In genomic region chr9:45963577-45963976, GRCm38 (mm10) we compare ENCODE assay signal across 24 mouse cellular contexts. TPM values are rescaled to one million over a fixed set of nuclear protein-coding genes. Genes with fewer than 3 reads are reported as not detected.
DNase-seq lines count a peak whose midpoint lies in the region; ATAC-seq and TF ChIP-seq lines count a peak whose summit lies in the region.
"Had no signal": no experiment of that assay in that cellular context is flagged by ENCODE, and none has a peak within 500 bp of the region (broad histone marks: within the 10 kb centered on the region; RNA-seq: fewer than 3 reads in every experiment).

No protein-coding gene starts in this region.

- intact Hi-C loops in gastrocnemius, adult 2 months (cut with DNase I), result no loop called here

- peak overlapping the region; percentile 58 for H3K27ac ChIP-seq in gastrocnemius, adult 2 months
- no peak overlapping the region for H3K27ac ChIP-seq in intestine, embryonic 16.5 days (ENCODE audit: low read length)
- H3K27ac ChIP-seq in intestine, embryonic 15.5 days, result no peak overlapping the region
- peak overlapping the region; percentile 42; the same call in 1 of the 2 replicates for H3K27ac ChIP-seq in intestine, postnatal 0 days (ENCODE audit: low read depth, low read length)
- no peak overlapping the region for H3K27ac ChIP-seq in hindbrain, embryonic 11.5 days (ENCODE audit: low read depth, low read length)
- H3K27ac ChIP-seq: embryonic facial prominence, embryonic 12.5 days; embryonic facial prominence, embryonic 15.5 days; forebrain, embryonic 10.5 days; forebrain, embryonic 12.5 days had no signal

- DNase-seq in adrenal gland, postnatal 14 days, result peak; percentile 49
- no peak for DNase-seq in adrenal gland, adult 8-10 months
- no peak for DNase-seq in gastrocnemius, adult 2 months
- DNase-seq in gastrocnemius, adult 18-20 months (ENCODE audit: low spot score), result no peak
- no peak for DNase-seq in hindbrain, embryonic 11.5 days (ENCODE audit: low spot score)
- DNase-seq: adrenal gland, postnatal 10 days; cerebellum, adult 11 months; cerebellum, adult 18-20 months; cerebellum, adult 8-10 months; cerebellum, adult 9-11 months; cerebellum, postnatal 14 days; cerebellum, postnatal 36 days; embryo, embryonic 11 days had no signal

- WGBS in intestine, embryonic 16.5 days, result 90% methylated on average over 6 of the region's 6 CpGs
- 88% methylated on average over 6 of the region's 6 CpGs for WGBS in intestine, embryonic 15.5 days
- WGBS in intestine, postnatal 0 days, result 65% methylated on average over 6 of the region's 6 CpGs
- 94% methylated on average over 6 of the region's 6 CpGs for WGBS in hindbrain, embryonic 11.5 days

- H3K36me3 ChIP-seq in intestine, embryonic 16.5 days (ENCODE audit: control insufficient read depth, insufficient read depth, low read length), result peaks cover 11% of the 10 kb centered on the region
- peaks cover 25% of the 10 kb centered on the region for H3K36me3 ChIP-seq in intestine, embryonic 15.5 days
- H3K36me3 ChIP-seq in intestine, postnatal 0 days (ENCODE audit: control insufficient read depth, insufficient read depth), result peaks cover 48% of the 10 kb centered on the region
- peaks cover 10% of the 10 kb centered on the region; the same call in 1 of the 2 replicates for H3K36me3 ChIP-seq in hindbrain, embryonic 11.5 days (ENCODE audit: control insufficient read depth, insufficient read depth, low read length)

- H3K4me3 ChIP-seq in gastrocnemius, adult 2 months, result no peak overlapping the region
- H3K4me3 ChIP-seq in intestine, embryonic 16.5 days (ENCODE audit: low read length), result no peak overlapping the region
- no peak overlapping the region for H3K4me3 ChIP-seq in intestine, embryonic 15.5 days (replicated peaks)
- no peak overlapping the region for H3K4me3 ChIP-seq in intestine, postnatal 0 days (ENCODE audit: low read depth, low read length)
- H3K4me3 ChIP-seq in hindbrain, embryonic 11.5 days (ENCODE audit: low read depth, low read length), result no peak overlapping the region
- H3K4me3 ChIP-seq: embryonic facial prominence, embryonic 12.5 days; embryonic facial prominence, embryonic 15.5 days; erythroblast, embryonic 14.5 days; forebrain, embryonic 10.5 days; forebrain, embryonic 12.5 days had no signal

- no peaks in the 10 kb centered on the region for H3K9me3 ChIP-seq in intestine, embryonic 16.5 days (ENCODE audit: control insufficient read depth, low read length)
- no peaks in the 10 kb centered on the region for H3K9me3 ChIP-seq in intestine, embryonic 15.5 days
- no peaks in the 10 kb centered on the region for H3K9me3 ChIP-seq in intestine, postnatal 0 days (ENCODE audit: control insufficient read depth)
- no peaks in the 10 kb centered on the region for H3K9me3 ChIP-seq in hindbrain, embryonic 11.5 days (ENCODE audit: control insufficient read depth, low read length)
- H3K9me3 ChIP-seq: embryonic facial prominence, embryonic 12.5 days; embryonic facial prominence, embryonic 15.5 days; forebrain, embryonic 10.5 days; forebrain, embryonic 12.5 days had no signal

- no peak overlapping the region for H3K4me2 ChIP-seq in intestine, embryonic 16.5 days (ENCODE audit: low read depth, low read length)
- no peak overlapping the region for H3K4me2 ChIP-seq in intestine, embryonic 15.5 days (replicated peaks)
- H3K4me2 ChIP-seq in intestine, postnatal 0 days (replicated peaks; ENCODE audit: low read depth), result no peak overlapping the region
- no peak overlapping the region for H3K4me2 ChIP-seq in hindbrain, embryonic 11.5 days (replicated peaks; ENCODE audit: low read depth, low read length)
- H3K4me2 ChIP-seq: embryonic facial prominence, embryonic 12.5 days; embryonic facial prominence, embryonic 15.5 days; forebrain, embryonic 12.5 days had no signal

- H3K27me3 ChIP-seq in intestine, embryonic 16.5 days (replicated peaks; ENCODE audit: control insufficient read depth, insufficient read depth, low read length), result no peaks in the 10 kb centered on the region
- no peaks in the 10 kb centered on the region for H3K27me3 ChIP-seq in intestine, embryonic 15.5 days (replicated peaks)
- no peaks in the 10 kb centered on the region for H3K27me3 ChIP-seq in intestine, postnatal 0 days (replicated peaks; ENCODE audit: control insufficient read depth, insufficient read depth, low read length)
- H3K27me3 ChIP-seq in hindbrain, embryonic 11.5 days (ENCODE audit: control insufficient read depth, insufficient read depth, low read length), result no peaks in the 10 kb centered on the region
- H3K27me3 ChIP-seq: embryonic facial prominence, embryonic 12.5 days; embryonic facial prominence, embryonic 15.5 days; forebrain, embryonic 12.5 days had no signal

- peak; percentile 50; the same call in 1 of the 2 replicates for ATAC-seq in intestine, embryonic 16.5 days
- no peak for ATAC-seq in intestine, embryonic 15.5 days
- peak; percentile 74 for ATAC-seq in intestine, postnatal 0 days
- ATAC-seq in hindbrain, embryonic 11.5 days (ENCODE audit: low FRiP score), result no peak
- ATAC-seq: forebrain, embryonic 14.5 days; forebrain, embryonic 16.5 days had no signal

- H3K9ac ChIP-seq in intestine, embryonic 16.5 days (ENCODE audit: low read depth, low read length), result no peak overlapping the region
- no peak overlapping the region for H3K9ac ChIP-seq in intestine, embryonic 15.5 days
- no peak overlapping the region for H3K9ac ChIP-seq in intestine, postnatal 0 days (ENCODE audit: low read depth, low read length)
- H3K9ac ChIP-seq in hindbrain, embryonic 11.5 days (ENCODE audit: low read depth, low read length), result no peak overlapping the region
- H3K9ac ChIP-seq: embryonic facial prominence, embryonic 12.5 days; embryonic facial prominence, embryonic 15.5 days; forebrain, embryonic 12.5 days had no signal

- no peak for TF ChIP-seq CTCF in gastrocnemius, adult 2 months (IDR thresholded peaks at IDR 0.05)
- TF ChIP-seq CTCF in intestine, postnatal 0 days (IDR thresholded peaks at IDR 0.05; ENCODE audit: low read depth), result no peak

- no peaks in the 10 kb centered on the region for H3K4me1 ChIP-seq in intestine, embryonic 16.5 days (ENCODE audit: control insufficient read depth, insufficient read depth, low read length)
- no peaks in the 10 kb centered on the region for H3K4me1 ChIP-seq in intestine, embryonic 15.5 days (replicated peaks)
- no peaks in the 10 kb centered on the region for H3K4me1 ChIP-seq in intestine, postnatal 0 days (replicated peaks; ENCODE audit: control insufficient read depth, insufficient read depth, low read length)
- no peaks in the 10 kb centered on the region for H3K4me1 ChIP-seq in hindbrain, embryonic 11.5 days (replicated peaks; ENCODE audit: control insufficient read depth, insufficient read depth, low read length)
- H3K4me1 ChIP-seq: forebrain, embryonic 12.5 days had no signal

RNA-seq across cellular contexts. Expression of gene Sidt2, which starts 8.5 kb away (rescaled TPM):
- 177 and 178 TPM in 2 replicates for total RNA-seq in adrenal gland, postnatal 14 days (2021)
- 100 to 1,000 TPM; 180 to 380 (median 226) TPM for total RNA-seq in adrenal gland, adult 8-10 months (2022)
- 10 to 100 TPM; 66.2 to 72.2 TPM for total RNA-seq in gastrocnemius, adult 2 months (2021)
- 10 to 100 TPM; 57.8 to 66.2 TPM for total RNA-seq in gastrocnemius, adult 18-20 months (2021)
- polyA plus RNA-seq in intestine, embryonic 16.5 days (2015; fragmentation: Nextera tagmentation; extraction: Ambion mirVana), result 33.4 and 37.2 TPM in 2 replicates
- 36.3 and 39.6 TPM in 2 replicates for polyA plus RNA-seq in intestine, embryonic 15.5 days (2015; fragmentation: Nextera tagmentation; extraction: Ambion mirVana)
- 65.0 and 70.5 TPM in 2 replicates for polyA plus RNA-seq in intestine, postnatal 0 days (2015; fragmentation: Nextera tagmentation; extraction: Ambion mirVana)
- polyA plus RNA-seq in hindbrain, embryonic 11.5 days (2014; fragmentation: Nextera tagmentation; extraction: Ambion mirVana), result 23.4 and 23.6 TPM in 2 replicates

RNA-seq across cellular contexts. Expression of gene Tagln, which starts 27.7 kb away (rescaled TPM):
- 57.9 and 85.1 TPM in 2 replicates for total RNA-seq in adrenal gland, postnatal 14 days (2021)
- total RNA-seq in adrenal gland, adult 8-10 months (2022), result 100 to 1,000 TPM in 3 of 4 experiments, 10 to 100 TPM in 1; 89.8 to 116 (median 110) TPM
- total RNA-seq in gastrocnemius, adult 2 months (2021), result 10 to 100 TPM; 38.5 to 49.2 TPM
- total RNA-seq in gastrocnemius, adult 18-20 months (2021), result 10 to 100 TPM; 40.9 to 62.1 TPM
- polyA plus RNA-seq in intestine, embryonic 16.5 days (2015; fragmentation: Nextera tagmentation; extraction: Ambion mirVana), result 390 and 404 TPM in 2 replicates
- polyA plus RNA-seq in intestine, embryonic 15.5 days (2015; fragmentation: Nextera tagmentation; extraction: Ambion mirVana), result 304 and 345 TPM in 2 replicates
- polyA plus RNA-seq in intestine, postnatal 0 days (2015; fragmentation: Nextera tagmentation; extraction: Ambion mirVana), result 416 and 455 TPM in 2 replicates
- 19.6 and 28.8 TPM in 2 replicates for polyA plus RNA-seq in hindbrain, embryonic 11.5 days (2014; fragmentation: Nextera tagmentation; extraction: Ambion mirVana)
- total RNA-seq: common myeloid progenitor, adult 5-6 weeks had no signal
- polyA plus RNA-seq: erythroblast, embryonic 14.5 days had no signal

RNA-seq across cellular contexts. Expression of gene Pafah1b2, which starts 48.9 kb away (rescaled TPM):
- total RNA-seq in adrenal gland, postnatal 14 days (2021), result 132 and 135 TPM in 2 replicates
- total RNA-seq in adrenal gland, adult 8-10 months (2022), result 100 to 1,000 TPM; 154 to 180 (median 171) TPM
- total RNA-seq in gastrocnemius, adult 2 months (2021), result 10 to 100 TPM; 28.0 to 29.5 TPM
- total RNA-seq in gastrocnemius, adult 18-20 months (2021), result 10 to 100 TPM; 23.6 to 32.0 TPM
- 123 and 137 TPM in 2 replicates for polyA plus RNA-seq in intestine, embryonic 16.5 days (2015; fragmentation: Nextera tagmentation; extraction: Ambion mirVana)
- 137 and 141 TPM in 2 replicates for polyA plus RNA-seq in intestine, embryonic 15.5 days (2015; fragmentation: Nextera tagmentation; extraction: Ambion mirVana)
- 78.1 and 78.2 TPM in 2 replicates for polyA plus RNA-seq in intestine, postnatal 0 days (2015; fragmentation: Nextera tagmentation; extraction: Ambion mirVana)
- polyA plus RNA-seq in hindbrain, embryonic 11.5 days (2014; fragmentation: Nextera tagmentation; extraction: Ambion mirVana), result 282 and 301 TPM in 2 replicates

RNA-seq across cellular contexts. Expression of gene Sik3, which starts 49.0 kb away (rescaled TPM):
- total RNA-seq in adrenal gland, postnatal 14 days (2021), result 53.9 and 56.6 TPM in 2 replicates
- total RNA-seq in adrenal gland, adult 8-10 months (2022), result 10 to 100 TPM; 66.2 to 77.3 (median 70.0) TPM
- 10 to 100 TPM; 38.0 to 41.1 TPM for total RNA-seq in gastrocnemius, adult 2 months (2021)
- total RNA-seq in gastrocnemius, adult 18-20 months (2021), result 10 to 100 TPM; 37.4 to 38.3 TPM
- polyA plus RNA-seq in intestine, embryonic 16.5 days (2015; fragmentation: Nextera tagmentation; extraction: Ambion mirVana), result 5.1 and 5.2 TPM in 2 replicates
- polyA plus RNA-seq in intestine, embryonic 15.5 days (2015; fragmentation: Nextera tagmentation; extraction: Ambion mirVana), result 12.4 and 13.2 TPM in 2 replicates
- 7.4 and 10.0 TPM in 2 replicates for polyA plus RNA-seq in intestine, postnatal 0 days (2015; fragmentation: Nextera tagmentation; extraction: Ambion mirVana)
- polyA plus RNA-seq in hindbrain, embryonic 11.5 days (2014; fragmentation: Nextera tagmentation; extraction: Ambion mirVana), result 9.0 and 10.1 TPM in 2 replicates

RNA-seq across cellular contexts. Expression of gene Rnf214, which starts 56.9 kb away (rescaled TPM):
- 39.0 and 40.0 TPM in 2 replicates for total RNA-seq in adrenal gland, postnatal 14 days (2021)
- total RNA-seq in adrenal gland, adult 8-10 months (2022), result 10 to 100 TPM; 47.5 to 69.5 (median 52.4) TPM
- 10 to 100 TPM; 25.3 to 31.0 TPM for total RNA-seq in gastrocnemius, adult 2 months (2021)
- 10 to 100 TPM; 28.2 to 29.5 TPM for total RNA-seq in gastrocnemius, adult 18-20 months (2021)
- 35.2 and 36.0 TPM in 2 replicates for polyA plus RNA-seq in intestine, embryonic 16.5 days (2015; fragmentation: Nextera tagmentation; extraction: Ambion mirVana)
- 36.2 and 36.9 TPM in 2 replicates for polyA plus RNA-seq in intestine, embryonic 15.5 days (2015; fragmentation: Nextera tagmentation; extraction: Ambion mirVana)
- polyA plus RNA-seq in intestine, postnatal 0 days (2015; fragmentation: Nextera tagmentation; extraction: Ambion mirVana), result 21.5 and 27.6 TPM in 2 replicates
- polyA plus RNA-seq in hindbrain, embryonic 11.5 days (2014; fragmentation: Nextera tagmentation; extraction: Ambion mirVana), result 81.4 and 109 TPM in 2 replicates

Comparison
In these comparisons a context has a peak if more than half of its experiments do, and no peak if none do; other contexts are left out.
1. H3K27ac ChIP-seq: peak in gastrocnemius, adult 2 months (single experiment) and intestine, postnatal 0 days (single experiment); none in intestine, embryonic 16.5 days (single experiment), intestine, embryonic 15.5 days (single experiment) and hindbrain, embryonic 11.5 days (single experiment).
2. ATAC-seq: peak in intestine, embryonic 16.5 days (single experiment) and intestine, postnatal 0 days (single experiment); none in intestine, embryonic 15.5 days (single experiment) and hindbrain, embryonic 11.5 days (single experiment).